Mouse (Mus musculus) ovary, adult 10 weeks (tissue): ENCODE measurements around the gene Scgb2a2. TPM values are rescaled to one million over a fixed set of nuclear protein-coding genes. Genes with fewer than 3 reads are reported as not detected.

ENCODE experiments used
- polyA plus RNA-seq: library from polyadenylated mRNA; stranded (reverse); fragments of 350-450 nt; fragmentation: Illumina TruSeq; extraction: RNeasy Lipid Tissue Mini Kit (QIAGEN cat#74804); gene quantifications from one replicate; pipeline ENCODE4 v1.2.3, GENCODE M21; 2014

Scgb2a2 gene
- polyA plus RNA-seq: not detected

DNA sequence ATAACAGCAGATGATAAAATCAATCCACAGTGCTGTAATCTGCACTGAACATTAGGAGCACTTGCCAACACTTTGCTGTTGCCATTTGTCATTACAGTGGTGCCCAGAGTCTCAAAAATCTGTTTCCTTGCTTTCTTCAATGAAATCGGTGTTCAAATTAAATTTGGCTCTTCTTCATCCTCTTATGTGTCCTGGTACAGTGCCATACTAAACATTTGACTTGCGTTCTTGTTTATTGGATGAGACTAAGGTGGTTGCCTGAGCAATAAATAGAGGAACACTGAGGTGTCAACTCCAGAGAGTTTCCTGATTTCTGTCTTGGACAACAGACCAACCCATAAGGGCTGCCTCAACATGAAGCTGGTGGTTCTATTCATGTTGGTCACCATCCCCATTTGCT lies at the start of gene Scgb2a2:
Gene Scgb2a2 (plus strand): TSS at position 301 of the 400 bp plus-strand sequence.

DNA sequence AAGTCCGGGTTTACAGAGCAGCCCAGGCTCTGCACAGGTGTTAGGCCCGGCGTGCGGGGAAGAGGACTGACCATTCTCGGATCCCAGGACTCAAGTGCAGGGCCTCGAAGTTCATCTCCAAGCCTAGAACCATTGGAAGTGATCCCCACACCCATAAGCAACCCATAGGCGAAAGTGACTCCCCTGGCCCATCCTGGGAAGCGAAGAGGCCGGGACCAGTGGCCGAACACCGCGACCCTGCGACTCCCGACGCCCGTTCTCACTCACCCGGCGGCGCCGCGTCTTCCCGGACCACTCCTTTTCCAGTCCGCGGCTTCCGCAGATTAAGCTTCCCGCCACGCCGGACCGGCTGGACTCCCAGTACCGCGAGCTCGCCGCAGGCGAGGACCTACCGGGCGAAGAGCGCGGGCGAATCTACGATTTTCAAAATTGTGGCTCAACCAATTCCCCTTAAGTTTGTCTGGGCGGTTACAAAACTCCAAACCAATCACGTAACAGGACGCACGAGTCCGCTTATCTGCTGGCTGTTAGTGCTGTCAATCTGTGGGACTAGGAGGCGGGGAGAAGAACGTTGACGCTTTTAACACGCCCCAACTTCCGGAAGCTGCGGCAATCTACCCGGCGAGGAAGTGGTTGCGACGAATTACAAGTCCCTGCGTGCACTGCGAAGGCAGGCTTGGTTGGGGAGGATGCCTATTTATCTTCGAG lies 51.9 kb downstream of the Scgb2a2 start, which contains the start of gene Incenp:
Gene Incenp (minus strand): TSS at position 480 of the 708 bp plus-strand sequence.

Other genes with a start within 250 kb of the Scgb2a2 start
- 15.3 TPM for gene Incenp, start 52.0 kb downstream of the Scgb2a2 start, polyA plus RNA-seq
- 1,110 TPM for gene Fth1, start 133.0 kb downstream of the Scgb2a2 start, polyA plus RNA-seq
- 0.71 TPM for gene Best1, start 154.1 kb downstream of the Scgb2a2 start, polyA plus RNA-seq
- gene Rab3il1, start 154.1 kb downstream of the Scgb2a2 start, polyA plus RNA-seq: 2.9 TPM
- gene Fads3, start 194.0 kb downstream of the Scgb2a2 start, polyA plus RNA-seq: 8.5 TPM